Mouse (Mus musculus) kidney, postnatal 36 days (tissue): ENCODE data around the gene Olfr329-ps.
"Not testable (repeated sequence)": the region's sequence is repeated elsewhere in the genome, so short reads cannot be mapped to it uniquely, and the experiment has no call there.

Experiments used
- DNase-seq, 2 experiments: peaks; one replicate each; pipeline ENCODE4 v3.0.0; 2021 to 2022; ENCODE audit warnings: mixed read lengths in 2 of 2

Olfr329-ps gene

GRCm38 (mm10) chr11:58546322-58546721, at the start of gene Olfr329-ps:
Gene Olfr329-ps, minus strand, starts transcription at chr11:58546422.
- DNase-seq, result no peak

GRCm38 (mm10) chr11:58594814-58595213, 48.6 kb upstream of the Olfr329-ps start, which contains the start of gene Olfr324:
Gene Olfr324, plus strand, starts transcription at chr11:58595114.
- no peak for DNase-seq

- no peak for DNase-seq
Observed at GRCm38 (mm10) chr11:58588620-58589250, 42.5 kb upstream of the Olfr329-ps start.

- peak; percentile 13 to 73 for DNase-seq
Observed at GRCm38 (mm10) chr11:58587898-58588348, 41.7 kb upstream of the Olfr329-ps start.

- no peak for DNase-seq
Observed at GRCm38 (mm10) chr11:58578636-58579035, 32.4 kb upstream of the Olfr329-ps start.

GRCm38 (mm10) chr11:58577430-58577829, 31.2 kb upstream of the Olfr329-ps start, which contains the start of gene Olfr325:
Gene Olfr325, plus strand, starts transcription at chr11:58577730.
- DNase-seq, result no peak

GRCm38 (mm10) chr11:58570405-58570804, 24.2 kb upstream of the Olfr329-ps start, which contains the start of gene Olfr224:
Gene Olfr224, minus strand, starts transcription at chr11:58570553.
- DNase-seq, result no peak

GRCm38 (mm10) chr11:58555536-58555935, 9.3 kb upstream of the Olfr329-ps start, which contains the start of gene Olfr328:
Gene Olfr328, minus strand, starts transcription at chr11:58555636.
- no peak for DNase-seq

- DNase-seq, result not testable (repeated sequence)
Observed at GRCm38 (mm10) chr11:58534736-58535135, 11.5 kb downstream of the Olfr329-ps start, which contains the start of gene Olfr330. Gene Olfr330, minus strand, starts transcription at chr11:58534836.

- DNase-seq, result peak in 1 of 2 experiments; percentile 8
Observed at GRCm38 (mm10) chr11:58519756-58520155, 26.5 kb downstream of the Olfr329-ps start.

GRCm38 (mm10) chr11:58518916-58519315, 27.3 kb downstream of the Olfr329-ps start:
- peak; percentile 41 to 54 for DNase-seq

GRCm38 (mm10) chr11:58509058-58509457, 37.2 kb downstream of the Olfr329-ps start:
- DNase-seq, result not testable (repeated sequence)

- DNase-seq, result not testable (repeated sequence)
Observed at GRCm38 (mm10) chr11:58502472-58502871, 43.8 kb downstream of the Olfr329-ps start, which contains the start of gene Olfr331. Gene Olfr331, minus strand, starts transcription at chr11:58502572.

- no peak for DNase-seq
Observed at GRCm38 (mm10) chr11:58499290-58499689, 46.9 kb downstream of the Olfr329-ps start.

GRCm38 (mm10) chr11:58498761-58499160, 47.5 kb downstream of the Olfr329-ps start:
- DNase-seq, result no peak

GRCm38 (mm10) chr11:58492455-58492854, 53.8 kb downstream of the Olfr329-ps start, which contains the start of gene Olfr332:
Gene Olfr332, minus strand, starts transcription at chr11:58492555.
- no peak for DNase-seq
